Mouse (Mus musculus) inflammation-experienced regulatory T-cells, adult 16 weeks (primary cell): ENCODE results near the gene Csmd2. TPM values are rescaled to one million over a fixed set of nuclear protein-coding genes. Genes with fewer than 3 reads are reported as not detected.

ENCODE experiments used
- polyA plus RNA-seq: library from polyadenylated mRNA; unstranded; fragments of 100-300 nt; shearing (Covaris generic); gene quantifications from one replicate; pipeline ENCODE4 v1.2.1, GENCODE M21; 2017

Gene Csmd2
- not detected for polyA plus RNA-seq

GRCm38 (mm10) chr4:127987784-127988455 lies at the start of gene Csmd2:
Gene Csmd2, plus strand, starts transcription at chr4:127987857.

GRCm38 (mm10) chr4:127970901-127971868 lies 16.5 kb upstream of the Csmd2 start, which contains the start of gene CK137956:
Gene CK137956, minus strand, starts transcription at chr4:127970951.

GRCm38 (mm10) chr4:128260907-128261560 lies 273.4 kb downstream of the Csmd2 start, which contains the start of gene Hmgb4:
Gene Hmgb4, minus strand, starts transcription at chr4:128260957.

GRCm38 (mm10) chr4:128609925-128610402 lies 622.3 kb downstream of the Csmd2 start, which contains the start of gene Zscan20:
Gene Zscan20, minus strand, starts transcription at chr4:128610098.

Other genes with a start within 250 kb of the Csmd2 start
- not detected for gene CK137956, start 16.9 kb upstream of the Csmd2 start, polyA plus RNA-seq